Mouse (Mus musculus) MEL (cell line): ENCODE measurements around the gene Barx2. TPM values are rescaled to one million over a fixed set of nuclear protein-coding genes. Genes with fewer than 3 reads are reported as not detected.

ENCODE experiments used
- DNase-seq: peaks from one replicate; pipeline ENCODE4 v3.0.0; 2011; ENCODE audit warnings: low read depth, low spot score
- H3K27ac ChIP-seq: 2 replicates; pipeline ENCODE4 v1.5.1; 2012; ENCODE audit warnings: low read depth, mild to moderate bottlenecking, control low read depth, low read length, moderate library complexity; ENCODE audit not compliant: control insufficient read depth
- H3K27me3 ChIP-seq, 2 experiments: fragments of 150-350 bp in 1 of 2; sonication (generic) in 1 of 2; 2 replicates each; pipeline ENCODE4 v1.6.1; 2012; ENCODE audit warnings: low read length in 2 of 2, mild to moderate bottlenecking in 2 of 2, improper control_type of control experiment in 1 of 2, moderate library complexity in 1 of 2; ENCODE audit not compliant: insufficient read depth in 2 of 2, control insufficient read depth in 1 of 2
- H3K36me3 ChIP-seq, 2 experiments: 2 replicates each; pipeline ENCODE4 v1.6.1; 2012 to 2014; ENCODE audit warnings: low read length in 2 of 2, improper control_type of control experiment in 1 of 2, inconsistent platforms in 1 of 2, mild to moderate bottlenecking in 1 of 2; ENCODE audit not compliant: insufficient read depth in 2 of 2, control insufficient read depth in 1 of 2
- H3K4me1 ChIP-seq, 2 experiments: fragments of 150-350 bp in 1 of 2; sonication (generic) in 1 of 2; 2 replicates each; pipeline ENCODE4 v1.6.1; 2012; ENCODE audit warnings: low read length in 2 of 2, improper control_type of control experiment in 1 of 2, mild to moderate bottlenecking in 1 of 2; ENCODE audit not compliant: insufficient read depth in 2 of 2, control insufficient read depth in 1 of 2
- H3K4me3 ChIP-seq, 2 experiments: fragments of 150-350 bp in 1 of 2; sonication (generic) in 1 of 2; 2 replicates each; pipeline ENCODE4 v1.5.1; 2012; ENCODE audit warnings: low read depth in 2 of 2, low read length in 2 of 2, mild to moderate bottlenecking in 2 of 2, moderate library complexity in 2 of 2, control low read depth in 1 of 2, improper control_type of control experiment in 1 of 2; ENCODE audit not compliant: control insufficient read depth in 1 of 2, insufficient read depth in 1 of 2
- H3K79me2 ChIP-seq: 2 replicates; pipeline ENCODE4 v1.6.1; 2012; ENCODE audit warnings: mild to moderate bottlenecking, low read length, moderate library complexity; ENCODE audit not compliant: control insufficient read depth, poor library complexity, insufficient read depth
- H3K9ac ChIP-seq: 2 replicates; pipeline ENCODE4 v1.6.1; 2012; ENCODE audit warnings: low read depth, mild to moderate bottlenecking, control low read depth, low read length, moderate library complexity; ENCODE audit not compliant: control insufficient read depth, poor library complexity, severe bottlenecking
- H3K9me3 ChIP-seq: fragments of 150-350 bp; sonication (generic); replicated peaks from 2 replicates; pipeline ENCODE4 v1.6.1; 2012; ENCODE audit warnings: mild to moderate bottlenecking, low read length, improper control_type of control experiment, moderate library complexity; ENCODE audit not compliant: insufficient read depth
- CHD1 ChIP-seq: IDR thresholded peaks from 2 replicates; pipeline ENCODE4 v1.6.1; 2012; ENCODE audit warnings: low read depth, mild to moderate bottlenecking, inconsistent platforms, low read length, improper control_type of control experiment
- E2F4 ChIP-seq: IDR thresholded peaks from 2 replicates; pipeline ENCODE4 v1.6.1; 2011; ENCODE audit warnings: low read depth, low read length, improper control_type of control experiment, borderline replicate concordance
- EP300 ChIP-seq, 2 experiments: IDR thresholded peaks; 2 replicates each; pipeline ENCODE4 v1.6.1; 2011; ENCODE audit warnings: improper control_type of control experiment in 2 of 2, low read length in 2 of 2, low read depth in 1 of 2, mild to moderate bottlenecking in 1 of 2
- ETS1 ChIP-seq: IDR thresholded peaks from 2 replicates; pipeline ENCODE4 v1.6.1; 2012; ENCODE audit warnings: low read depth, mild to moderate bottlenecking, inconsistent platforms, low read length, improper control_type of control experiment, moderate library complexity
- MAX ChIP-seq: IDR thresholded peaks from 2 replicates; pipeline ENCODE4 v1.6.1; 2011; ENCODE audit warnings: low read length, improper control_type of control experiment
- MAZ ChIP-seq: IDR thresholded peaks from 2 replicates; pipeline ENCODE4 v1.6.1; 2012; ENCODE audit warnings: low read depth, mild to moderate bottlenecking, inconsistent platforms, low read length, improper control_type of control experiment
- MXI1 ChIP-seq: IDR thresholded peaks from 2 replicates; pipeline ENCODE4 v1.6.1; 2011; ENCODE audit warnings: mild to moderate bottlenecking, low read depth, low read length, improper control_type of control experiment
- MYC ChIP-seq: IDR thresholded peaks from 2 replicates; pipeline ENCODE4 v1.6.1; 2011; ENCODE audit warnings: low read depth, mild to moderate bottlenecking, low read length, improper control_type of control experiment, moderate library complexity
- NRF1 ChIP-seq: IDR thresholded peaks from 2 replicates; pipeline ENCODE4 v1.6.1; 2014; ENCODE audit warnings: low read depth, mild to moderate bottlenecking, inconsistent platforms, low read length, improper control_type of control experiment, moderate library complexity; ENCODE audit not compliant: poor library complexity, insufficient read depth, severe bottlenecking
- RAD21 ChIP-seq: IDR thresholded peaks from 2 replicates; pipeline ENCODE4 v1.6.1; 2011; ENCODE audit warnings: mild to moderate bottlenecking, low read depth, low read length, improper control_type of control experiment
- SIN3A ChIP-seq: IDR thresholded peaks from 2 replicates; pipeline ENCODE4 v1.6.1; 2012; ENCODE audit warnings: low read length, improper control_type of control experiment, inconsistent platforms
- SMC3 ChIP-seq: IDR thresholded peaks from 2 replicates; pipeline ENCODE4 v1.6.1; 2011; ENCODE audit warnings: low read depth, low read length, improper control_type of control experiment
- UBTF ChIP-seq: IDR thresholded peaks from 2 replicates; pipeline ENCODE4 v1.6.1; 2012; ENCODE audit warnings: low read depth, mild to moderate bottlenecking, inconsistent platforms, low read length, improper control_type of control experiment, moderate library complexity, borderline replicate concordance; ENCODE audit not compliant: insufficient read depth
- ZNF384 ChIP-seq: IDR thresholded peaks from 2 replicates; pipeline ENCODE4 v1.6.1; 2012; ENCODE audit warnings: low read depth, mild to moderate bottlenecking, inconsistent platforms, low read length, improper control_type of control experiment
- polyA plus RNA-seq, 2 experiments: library from polyadenylated mRNA; stranded (reverse) in 1 of 2; unstranded in 1 of 2; fragments of >175 nt in 1 of 2; fragments of >200 nt in 1 of 2; gene quantifications; 2 replicates each; pipeline versions ENCODE4 v1.2.1 to v1.2.4; 2012; ENCODE audit warnings: low replicate concordance in 2 of 2, low read depth in 1 of 2; ENCODE audit not compliant: insufficient read length in 2 of 2, insufficient read depth in 1 of 2, missing spikeins in 1 of 2
- total RNA-seq: library from RNA; depleted of rRNA; stranded (reverse); fragments of 300-350 nt; gene quantifications from 2 replicates; pipeline ENCODE4 v1.2.3, GENCODE M21; 2012

The Barx2 gene
- total and polyA plus RNA-seq, 3 experiments = not detected

- H3K27me3 ChIP-seq = no peaks in the 10 kb centered on the region
- DNase-seq = no peak
- H3K9ac ChIP-seq = no peak overlapping the region
- H3K4me3 ChIP-seq = no peak overlapping the region
- H3K9me3 ChIP-seq = no peaks in the 10 kb centered on the region
- H3K79me2 ChIP-seq = no peaks in the 10 kb centered on the region
- H3K36me3 ChIP-seq = no peaks in the 10 kb centered on the region
- H3K4me1 ChIP-seq = no peaks in the 10 kb centered on the region
- H3K27ac ChIP-seq = no peak overlapping the region
- no peak for TF ChIP-seq NRF1
- TF ChIP-seq MYC = no peak
- TF ChIP-seq UBTF = no peak
- TF ChIP-seq E2F4 = no peak
- TF ChIP-seq SMC3 = no peak
- no peak for TF ChIP-seq ETS1
- TF ChIP-seq MAZ = no peak
- TF ChIP-seq ZNF384 = no peak
- TF ChIP-seq RAD21 = no peak
- TF ChIP-seq, all 39 proteins: peak for 0
Observed at GRCm38 (mm10) chr9:31839106-31840027, 73.9 kb downstream of the Barx2 start.

GRCm38 (mm10) chr9:31838047-31838446 lies 75.2 kb downstream of the Barx2 start:
- TF ChIP-seq EP300 (IDR thresholded peaks at IDR 0.05; ENCODE audit: low read depth in 1 of 2, low read length in 2 of 2) (no peak), NRF1 (no peak), MAX (no peak), E2F4 (no peak), MYC (no peak), SIN3A (no peak), MXI1 (no peak), CHD1 (no peak)
- TF ChIP-seq, all 39 proteins: peak for 0
- H3K36me3 ChIP-seq = no peaks in the 10 kb centered on the region
- H3K4me1 ChIP-seq = no peaks in the 10 kb centered on the region
- H3K79me2 ChIP-seq = no peaks in the 10 kb centered on the region
- no peak overlapping the region for H3K9ac ChIP-seq
- H3K4me3 ChIP-seq = no peak overlapping the region
- H3K27ac ChIP-seq = no peak overlapping the region
- no peaks in the 10 kb centered on the region for H3K27me3 ChIP-seq
- no peaks in the 10 kb centered on the region for H3K9me3 ChIP-seq
- DNase-seq = no peak
